Mouse (Mus musculus): ENCODE results near the gene 9930111J21Rik2.

The 9930111J21Rik2 gene

DNA sequence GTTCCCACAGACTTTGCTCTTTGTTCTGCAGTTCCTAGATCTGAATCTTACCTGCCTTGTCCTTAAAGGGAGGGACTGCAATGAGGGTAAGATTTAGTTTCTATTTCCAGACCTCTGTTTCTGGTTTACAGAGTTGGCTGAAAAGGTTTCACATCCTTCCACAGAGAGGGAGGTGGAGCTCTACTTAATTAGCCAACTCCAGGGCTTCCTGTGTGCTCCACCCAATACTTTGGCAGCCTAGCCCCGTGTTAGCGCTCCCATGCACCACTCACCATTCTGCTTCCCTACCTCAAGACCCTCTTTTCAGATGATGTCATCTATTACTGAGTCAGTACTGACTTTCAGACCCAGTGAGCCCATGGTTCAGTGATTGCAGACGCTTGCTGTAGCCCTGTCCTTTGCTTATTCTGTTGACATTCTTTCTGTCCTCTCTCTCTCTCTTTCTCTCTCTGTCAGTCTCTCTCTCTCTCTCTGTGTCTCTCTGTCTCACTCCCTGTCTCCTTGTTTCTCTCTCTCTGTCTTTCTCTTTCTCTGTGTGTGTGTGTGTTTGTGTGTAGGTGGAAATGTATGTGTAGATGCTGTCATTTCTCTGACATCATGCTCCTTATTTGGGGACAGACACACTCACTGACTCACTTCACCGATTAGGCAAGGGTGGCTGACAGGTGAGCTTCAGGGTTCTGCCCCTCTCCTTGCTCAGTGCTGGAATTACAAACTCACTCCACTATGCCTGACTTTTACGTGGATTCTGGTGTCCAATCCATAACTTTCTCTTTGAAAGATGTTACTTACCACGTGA, at the start of gene 9930111J21Rik2:
9930111J21Rik2 (minus strand) TSS at position 150 of the 799 bp plus-strand sequence.
- DNase-seq (ENCODE audit: low read depth) = peak; percentile 51

DNA sequence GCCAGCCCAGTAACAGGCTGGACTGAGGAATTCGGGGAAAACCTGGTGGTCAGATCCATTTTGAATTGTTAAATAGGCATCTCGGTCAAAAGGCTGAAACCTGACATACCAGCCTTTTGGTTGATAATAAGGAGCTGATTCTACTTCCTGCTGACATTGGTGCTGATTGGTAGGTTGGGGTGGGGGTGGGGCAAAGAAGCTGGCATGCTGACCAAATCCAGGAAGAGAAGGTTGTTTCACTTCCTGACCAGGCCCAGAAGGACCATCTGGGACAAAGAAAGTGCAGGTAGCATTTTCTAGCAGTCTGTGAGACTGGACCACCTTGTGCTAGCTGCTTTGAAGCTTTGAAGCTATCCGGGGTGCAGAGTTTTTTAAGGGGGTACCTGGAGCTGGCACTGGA, 49.4 kb upstream of the 9930111J21Rik2 start:
- peak; percentile 60 for DNase-seq (ENCODE audit: low read depth)

DNA sequence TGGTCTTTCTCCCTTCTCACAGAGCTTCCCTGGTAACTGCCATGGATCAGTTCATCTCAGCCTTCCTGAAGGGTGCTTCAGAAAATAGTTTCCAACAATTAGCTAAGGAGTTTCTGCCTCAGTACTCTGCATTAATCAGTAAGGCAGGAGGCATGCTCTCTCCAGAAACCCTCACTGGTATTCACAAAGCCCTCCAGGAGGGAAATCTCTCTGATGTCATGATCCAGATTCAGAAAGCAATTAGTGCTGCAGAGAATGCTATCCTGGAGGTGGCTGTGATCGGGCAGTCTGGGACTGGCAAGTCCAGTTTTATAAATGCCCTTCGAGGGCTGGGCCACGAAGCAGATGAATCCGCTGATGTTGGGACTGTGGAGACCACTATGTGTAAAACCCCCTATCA, 44.3 kb upstream of the 9930111J21Rik2 start:
- DNase-seq (ENCODE audit: low read depth) = no peak

DNA sequence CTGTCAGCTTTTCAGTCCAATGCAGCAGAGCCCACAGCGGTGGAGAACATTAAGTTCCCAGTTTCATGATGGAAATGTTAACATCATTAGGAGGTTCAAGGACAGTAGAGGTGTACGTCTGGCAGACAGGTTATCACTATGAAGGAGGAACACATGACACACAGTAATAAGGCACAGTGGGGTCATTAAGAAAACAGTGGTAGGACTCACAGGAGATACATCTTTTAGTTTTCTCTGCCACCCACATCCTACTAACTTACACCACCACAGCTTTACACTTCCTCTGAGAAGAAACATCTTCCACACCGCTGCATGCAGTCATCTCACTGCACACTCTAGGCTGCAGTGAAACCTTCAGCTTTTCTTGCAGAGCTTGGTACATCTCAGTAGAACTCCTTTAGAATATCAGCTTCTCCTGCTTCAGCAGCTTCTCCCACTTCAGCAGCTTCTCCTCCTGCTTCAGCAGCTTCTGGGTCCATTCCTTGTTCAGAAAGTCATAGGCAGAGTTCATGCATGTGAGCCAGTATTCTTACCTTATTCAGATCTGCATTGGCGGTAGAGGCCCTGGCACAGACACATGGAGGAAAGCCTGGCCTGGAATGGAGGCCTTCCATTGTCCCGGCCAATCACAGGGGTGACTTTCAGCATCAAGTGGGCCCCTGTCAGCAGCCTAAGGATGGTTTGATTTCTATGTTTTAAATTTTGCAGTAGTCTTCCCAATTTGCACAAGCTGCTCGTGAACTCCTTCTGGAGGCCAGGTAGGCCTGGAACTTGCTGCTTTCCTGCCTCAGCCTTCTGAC, 43.0 kb upstream of the 9930111J21Rik2 start:
- DNase-seq (ENCODE audit: low read depth) = peak; percentile 85

DNA sequence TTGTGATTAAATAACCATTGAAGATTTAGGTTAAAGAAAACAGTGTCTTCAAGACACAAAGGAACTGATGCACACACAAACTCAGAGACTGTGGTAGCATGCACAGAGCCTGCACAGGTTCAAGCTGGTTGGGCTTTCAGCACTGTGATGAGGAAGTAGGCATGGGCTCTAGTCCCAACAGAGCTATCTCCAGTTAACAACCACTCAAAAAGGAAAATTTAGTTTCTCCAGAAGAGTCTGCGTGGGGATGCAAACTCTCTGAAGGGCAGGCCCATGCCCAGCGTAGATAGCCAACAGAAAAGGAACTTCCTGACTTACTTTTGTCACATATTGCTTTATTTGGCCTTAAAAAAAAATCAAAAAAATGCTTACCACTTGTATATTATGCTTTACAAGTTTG, 41.7 kb upstream of the 9930111J21Rik2 start:
- peak; percentile 56 for DNase-seq (ENCODE audit: low read depth)

DNA sequence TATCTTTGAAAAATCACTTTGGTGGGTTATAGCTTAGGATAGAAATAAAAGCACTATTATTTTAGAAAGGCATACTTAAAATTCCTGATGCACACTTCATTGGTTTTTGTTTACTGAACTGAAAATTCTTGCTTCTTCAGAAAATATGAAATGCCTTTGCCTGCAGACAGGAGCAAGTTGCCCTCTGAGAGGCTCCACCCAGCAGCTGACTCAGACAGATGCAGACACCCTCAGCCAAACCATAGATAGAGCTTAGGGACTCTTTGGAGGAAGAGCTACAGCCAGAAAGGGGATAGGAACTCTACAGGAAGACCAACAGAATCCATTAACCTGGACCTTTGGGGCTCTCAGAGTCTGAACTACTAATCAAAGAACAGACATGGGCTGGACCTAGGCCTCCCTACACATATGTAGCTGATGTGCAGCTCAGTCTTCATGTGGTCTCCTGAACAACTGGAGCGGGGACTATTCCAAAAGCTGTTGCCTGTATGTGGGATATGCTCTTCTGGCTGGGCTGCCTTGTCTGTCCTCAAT, 41.1 kb upstream of the 9930111J21Rik2 start:
- DNase-seq (ENCODE audit: low read depth) = no peak

DNA sequence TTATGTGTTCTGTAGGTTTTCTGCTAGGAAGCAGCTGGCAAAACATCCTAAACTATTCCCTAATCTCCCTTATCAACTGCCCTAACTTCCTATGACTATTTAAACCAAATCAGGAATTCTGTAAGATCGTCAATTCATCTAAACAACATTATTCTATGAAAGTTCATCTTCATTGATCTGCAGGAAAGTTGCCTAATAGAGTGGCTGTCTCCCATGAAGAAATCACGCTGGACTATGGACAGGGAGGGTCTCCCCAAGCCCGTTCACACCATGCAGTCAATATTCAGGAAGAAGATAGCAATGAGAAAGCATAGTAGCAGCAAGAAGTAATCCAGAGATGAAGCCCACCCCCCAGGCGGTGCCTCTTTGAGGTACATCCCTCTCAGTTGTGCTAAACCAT, 40.1 kb upstream of the 9930111J21Rik2 start:
- no peak for DNase-seq (ENCODE audit: low read depth)

DNA sequence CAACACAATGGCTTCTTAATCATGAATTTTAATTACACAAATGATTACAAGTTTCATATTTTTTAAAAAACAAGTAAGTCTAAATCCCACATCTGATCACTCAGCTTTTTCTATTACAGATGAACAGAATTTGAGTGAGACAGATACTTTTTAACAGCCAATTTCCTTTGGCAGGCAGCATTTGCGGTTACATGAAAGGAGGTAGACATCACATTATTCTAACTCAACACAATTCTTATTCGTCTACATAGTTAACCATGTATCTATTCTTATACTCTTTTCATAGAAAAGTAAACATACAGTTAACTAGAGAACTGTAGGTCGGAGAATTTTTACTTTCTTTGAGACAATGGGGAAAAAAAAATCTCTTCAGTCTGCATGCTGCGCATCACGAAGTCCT, 39.5 kb upstream of the 9930111J21Rik2 start:
- DNase-seq (ENCODE audit: low read depth) = peak; percentile 70

DNA sequence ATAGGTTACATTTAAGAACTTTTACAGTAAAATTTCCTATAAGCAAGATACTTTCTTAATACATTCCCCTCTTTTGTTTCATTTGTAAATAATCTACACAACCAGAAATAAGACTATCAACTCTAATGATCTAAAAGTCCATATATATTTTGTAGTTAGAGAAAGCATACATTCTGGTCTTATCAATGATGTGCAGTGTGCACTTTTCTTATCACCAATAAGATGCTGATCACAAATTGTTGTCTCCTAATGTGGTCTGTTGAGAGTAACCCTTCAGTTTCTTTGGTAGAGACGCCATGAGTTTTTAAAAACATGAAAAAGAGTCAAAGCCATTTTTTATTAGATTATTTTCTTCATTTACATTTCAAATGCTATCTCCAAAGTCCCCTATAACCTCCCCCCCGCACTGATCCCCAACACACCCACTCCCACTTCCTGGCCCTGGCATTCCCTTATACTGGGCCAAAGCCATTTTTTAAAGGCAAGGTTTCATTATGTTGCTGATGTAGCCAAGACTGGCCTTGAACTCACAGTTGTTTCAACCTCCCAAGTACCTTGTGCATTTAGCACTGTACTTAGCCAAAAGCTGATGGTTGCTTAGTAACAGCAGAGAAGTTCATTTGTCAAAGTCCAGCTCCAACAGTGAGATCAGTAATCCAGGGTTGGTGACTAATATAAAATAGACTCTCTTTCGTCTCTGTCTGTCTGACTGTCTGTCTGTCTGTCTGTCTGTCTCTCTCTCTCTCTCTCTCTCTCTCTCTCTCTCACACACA, 38.9 kb upstream of the 9930111J21Rik2 start:
- peak; percentile 59 for DNase-seq (ENCODE audit: low read depth)

DNA sequence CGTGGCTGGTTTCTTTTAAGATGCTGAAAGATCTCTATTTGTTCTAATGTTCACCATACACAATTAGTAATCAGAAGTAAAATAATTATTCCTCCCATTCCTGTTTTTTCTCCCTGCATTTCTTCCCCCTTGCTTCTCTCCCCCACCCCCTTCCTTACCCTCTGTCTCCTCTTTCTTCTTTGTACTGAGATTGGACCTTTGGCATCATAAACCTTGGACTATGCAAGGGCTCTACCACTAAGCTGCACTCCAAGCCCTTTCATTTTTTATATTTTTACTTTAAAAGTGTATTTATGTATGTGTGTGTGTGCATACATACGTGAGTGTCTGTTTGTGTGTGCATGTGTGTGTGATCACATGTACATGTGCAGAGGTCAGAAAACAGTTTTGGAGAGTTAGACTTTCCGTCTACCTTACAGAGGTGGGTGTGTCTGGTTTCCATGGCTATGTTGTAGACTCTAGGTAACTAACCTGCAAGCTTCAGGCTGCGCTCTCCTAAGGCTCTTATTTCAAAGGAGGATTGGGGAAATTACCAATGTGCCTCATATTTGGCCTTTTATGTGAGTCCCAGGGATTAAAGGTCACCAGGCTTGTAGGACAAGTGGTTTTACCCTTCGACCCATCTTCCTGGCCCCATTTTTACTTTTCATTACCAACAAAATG, 38.1 kb upstream of the 9930111J21Rik2 start:
- peak; percentile 58 for DNase-seq (ENCODE audit: low read depth)

DNA sequence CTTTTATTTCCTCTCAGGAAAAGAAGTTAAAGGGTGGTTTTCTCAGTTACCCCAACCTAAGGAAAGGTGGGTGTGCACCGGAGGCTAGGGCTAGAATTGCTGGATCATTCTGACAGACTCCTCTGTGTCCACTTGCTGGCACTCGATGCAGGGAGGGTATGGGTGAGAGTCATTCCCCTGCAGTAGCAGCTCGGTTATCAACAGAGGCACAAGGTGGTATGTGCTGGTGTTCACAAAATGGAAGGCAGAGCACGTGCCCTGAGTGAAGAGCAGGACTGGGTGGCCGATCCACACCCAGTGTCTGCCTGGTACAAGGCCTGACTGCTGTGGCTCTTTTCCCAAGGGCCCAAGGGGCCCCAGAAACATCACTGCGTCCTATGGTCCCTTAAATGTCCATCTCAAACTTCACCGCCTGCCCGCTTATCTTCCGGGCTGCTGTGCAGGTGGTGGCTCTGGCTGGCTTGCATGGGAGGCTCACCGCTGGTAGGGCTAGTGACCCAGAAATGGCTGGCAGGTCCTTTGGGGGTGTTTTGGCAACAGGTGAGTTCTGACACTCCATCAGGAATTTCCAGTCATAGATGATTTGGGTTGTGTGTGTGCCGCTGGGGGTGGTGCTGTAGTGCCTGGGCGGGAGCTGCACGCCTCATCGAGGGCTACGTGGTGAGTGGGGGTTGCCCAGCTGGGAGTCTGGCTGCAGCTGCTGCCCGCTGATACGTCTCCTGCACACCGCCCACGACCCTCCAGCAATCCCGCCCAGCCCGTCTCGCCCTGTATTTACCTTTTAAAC, 37.0 kb upstream of the 9930111J21Rik2 start:
- DNase-seq (ENCODE audit: low read depth) = peak; percentile 63

DNA sequence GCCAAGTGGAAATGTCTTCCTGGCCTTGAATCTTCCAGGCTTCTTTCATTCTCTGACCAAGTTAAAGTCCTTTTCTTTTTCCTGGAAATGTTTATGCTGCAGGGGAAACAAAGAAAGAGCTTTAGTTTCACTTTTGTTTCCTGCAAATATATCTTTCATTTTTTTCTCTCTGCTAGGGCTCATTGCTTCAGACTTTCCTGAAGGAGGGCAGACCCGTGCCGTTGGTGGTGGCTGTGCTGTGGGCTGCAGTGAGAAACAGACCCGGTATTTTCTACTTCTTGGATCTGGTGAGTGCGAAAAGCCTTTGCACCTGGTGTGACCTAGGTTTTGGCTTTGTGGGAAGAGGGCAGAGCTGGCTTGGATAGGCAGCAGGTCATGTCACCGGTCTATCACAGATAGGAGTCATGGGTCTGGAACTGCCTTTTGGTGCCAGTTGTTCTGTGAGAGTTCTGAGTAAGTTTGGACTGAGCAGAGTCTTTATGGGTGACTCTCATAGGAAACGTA, 35.9 kb upstream of the 9930111J21Rik2 start:
- peak; percentile 67 for DNase-seq (ENCODE audit: low read depth)

DNA sequence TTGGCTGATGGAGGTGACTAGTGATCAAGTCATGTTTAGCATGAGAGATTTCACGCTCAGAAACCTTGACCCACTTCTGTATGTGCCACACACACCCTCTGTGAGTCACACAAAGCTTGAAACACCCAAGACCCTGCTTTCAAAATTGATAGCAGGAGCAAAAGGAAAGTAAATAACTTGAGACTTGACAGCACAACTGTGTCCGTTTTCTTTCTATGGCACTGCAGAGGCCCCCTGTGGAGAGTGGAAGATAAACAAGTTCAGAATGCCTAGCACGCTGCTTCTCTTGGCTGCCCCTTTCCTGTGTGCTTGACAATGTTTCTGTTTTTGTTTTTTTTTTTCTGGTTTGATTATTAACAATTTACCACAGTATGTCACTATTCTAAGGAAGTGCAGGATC, 33.8 kb upstream of the 9930111J21Rik2 start:
- peak; percentile 79 for DNase-seq (ENCODE audit: low read depth)

DNA sequence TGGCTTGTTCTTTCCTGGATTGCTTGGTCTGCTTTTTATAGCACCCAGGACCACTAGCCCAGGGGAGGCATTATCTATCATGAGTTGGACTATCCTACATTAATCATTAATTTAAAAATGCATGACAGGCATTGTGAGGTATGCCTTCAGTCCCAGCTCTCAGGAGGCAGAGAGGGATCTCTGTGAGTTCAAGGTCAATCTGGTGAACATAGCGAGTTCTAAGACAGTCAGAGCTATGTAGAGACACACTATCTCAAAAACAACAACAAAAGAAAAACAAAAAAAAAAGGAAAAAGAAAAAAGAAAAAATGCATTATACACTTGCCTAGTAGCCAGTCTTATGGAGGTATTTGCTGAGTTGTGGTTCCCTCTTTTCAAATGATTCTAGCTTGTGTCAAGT, 33.3 kb upstream of the 9930111J21Rik2 start:
- DNase-seq (ENCODE audit: low read depth) = no peak

DNA sequence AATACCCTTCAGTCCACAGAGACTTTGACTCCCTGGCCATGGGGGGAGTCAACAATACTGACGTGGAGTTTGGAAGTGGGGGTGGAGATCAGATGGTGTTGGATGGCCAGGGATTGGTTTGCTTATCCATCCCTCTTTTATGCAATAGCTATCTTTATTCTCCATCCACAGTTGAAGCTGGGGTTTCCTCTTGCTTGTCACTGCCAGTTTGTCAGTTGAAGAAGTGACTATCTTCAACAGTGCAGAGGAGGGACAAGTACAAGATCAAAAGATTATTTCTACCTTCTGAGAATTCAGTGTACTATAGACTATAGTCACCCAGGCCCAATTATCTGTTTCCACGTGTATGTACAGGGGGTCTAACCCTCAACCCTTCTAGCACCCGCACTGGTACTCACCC, 32.8 kb upstream of the 9930111J21Rik2 start:
- DNase-seq (ENCODE audit: low read depth) = peak; percentile 39

DNA sequence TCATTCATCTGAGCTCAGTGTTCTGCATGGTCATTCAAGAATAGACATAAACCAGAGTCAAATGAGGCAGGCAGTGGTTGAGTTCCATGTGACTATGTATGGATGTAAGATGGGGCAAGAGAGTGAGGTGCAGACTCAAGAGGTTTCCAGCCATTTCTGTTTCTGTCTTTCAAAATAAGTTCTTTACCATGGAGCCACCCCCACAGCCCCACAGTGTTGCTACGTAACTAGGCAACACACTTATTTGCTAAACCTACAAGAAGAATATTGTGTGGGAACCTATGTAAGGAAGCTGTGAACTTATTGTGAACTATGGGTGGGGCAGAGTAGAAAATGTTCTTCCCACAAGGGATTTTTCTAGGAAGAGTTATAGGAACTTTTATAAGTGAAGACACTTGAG, 32.1 kb upstream of the 9930111J21Rik2 start:
- DNase-seq (ENCODE audit: low read depth) = peak; percentile 68

DNA sequence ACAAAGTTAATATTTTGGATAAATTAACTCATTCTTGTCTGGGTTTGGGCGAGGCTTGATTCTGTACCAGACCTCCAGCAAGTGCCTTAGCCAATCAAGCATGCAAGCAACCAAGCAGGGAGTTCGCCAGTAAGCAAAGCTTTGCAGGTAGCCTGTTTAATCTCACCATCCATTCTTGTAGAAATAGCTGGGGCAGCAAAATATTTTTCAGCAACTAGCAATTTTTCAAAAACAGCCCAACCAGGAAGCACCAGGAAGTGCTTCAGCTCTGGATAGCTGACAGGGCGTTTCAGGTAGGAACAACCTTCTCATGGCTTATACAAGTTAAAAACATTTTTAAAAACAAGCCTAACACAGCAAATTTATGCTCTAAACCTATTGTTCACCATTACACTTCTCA, 30.8 kb upstream of the 9930111J21Rik2 start:
- DNase-seq (ENCODE audit: low read depth) = no peak

DNA sequence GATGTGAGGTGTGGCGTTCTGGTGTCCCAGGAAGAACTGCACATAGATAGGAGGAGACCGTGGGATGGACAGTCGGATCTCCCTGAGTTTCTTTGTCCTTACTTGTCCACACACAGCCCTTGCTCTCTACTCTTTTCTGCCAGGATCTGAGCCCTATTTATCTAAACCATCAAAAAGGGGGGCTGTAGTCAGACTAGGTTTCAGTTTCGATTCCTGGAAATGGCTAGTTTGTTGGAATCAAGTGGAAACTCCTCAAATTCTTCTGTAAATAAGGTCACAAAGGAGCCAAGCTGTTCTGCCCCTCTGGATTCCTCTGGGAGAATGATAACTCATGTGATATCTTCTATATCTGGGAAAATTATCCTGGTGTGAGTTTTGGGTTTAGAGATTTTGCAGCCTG, 30.3 kb upstream of the 9930111J21Rik2 start:
- peak; percentile 63 for DNase-seq (ENCODE audit: low read depth)

DNA sequence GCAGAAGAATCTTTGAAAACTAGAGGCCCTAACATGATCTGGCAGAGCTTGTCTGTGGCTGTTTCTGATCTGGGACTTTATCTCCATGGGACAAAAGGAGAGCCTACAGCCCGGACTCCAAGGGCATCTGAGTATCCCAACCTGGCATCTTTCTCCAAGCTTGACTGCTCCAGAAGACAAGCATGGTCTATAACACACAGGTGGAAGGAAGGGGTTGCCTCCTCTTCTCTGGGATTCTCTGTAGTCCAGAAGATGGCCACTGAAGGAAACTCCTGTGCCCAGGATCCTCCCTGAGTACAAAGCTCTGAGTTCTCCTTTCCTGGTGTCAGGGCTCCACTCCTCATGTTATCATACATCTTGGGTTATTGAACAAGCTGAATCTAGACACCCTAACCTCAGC, 29.6 kb upstream of the 9930111J21Rik2 start:
- no peak for DNase-seq (ENCODE audit: low read depth)

DNA sequence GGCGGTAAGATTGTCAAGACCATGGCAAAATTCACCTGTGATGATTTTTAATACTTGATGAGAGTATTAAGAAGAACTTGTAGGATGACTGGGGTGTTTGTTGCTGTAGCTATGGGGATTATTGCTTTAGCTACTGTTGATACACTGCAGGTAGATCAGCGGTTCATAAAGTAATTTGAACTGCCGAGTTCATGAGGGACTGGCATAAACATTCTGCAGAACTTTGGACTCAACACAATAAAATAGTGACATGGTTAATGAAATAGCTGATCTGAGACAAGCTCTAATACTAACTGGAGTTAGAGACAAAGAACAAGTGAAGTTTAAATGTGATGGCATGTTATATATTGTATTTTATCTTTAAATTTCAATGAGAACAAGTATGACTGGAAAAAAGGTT, 27.7 kb upstream of the 9930111J21Rik2 start:
- DNase-seq (ENCODE audit: low read depth) = no peak

DNA sequence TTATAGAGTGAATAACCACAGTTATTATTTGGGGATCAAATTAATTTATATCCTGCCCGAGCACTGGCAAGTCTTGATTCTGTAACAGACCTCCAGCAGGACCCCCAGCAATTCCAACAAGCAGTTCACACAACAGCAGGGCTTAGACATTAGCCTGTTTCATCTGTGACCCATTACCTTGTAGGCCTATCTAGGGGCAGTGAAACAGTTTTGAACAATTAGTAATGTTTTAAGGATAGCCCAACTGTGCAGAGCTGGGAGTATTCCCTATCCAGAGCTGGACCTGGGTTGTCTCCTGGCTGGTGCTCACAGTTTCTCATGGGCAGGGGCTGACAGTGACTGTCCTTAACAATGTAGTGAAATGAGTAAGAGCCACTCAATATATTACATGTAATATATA, 26.0 kb upstream of the 9930111J21Rik2 start:
- no peak for DNase-seq (ENCODE audit: low read depth)

All from naive thymus-derived CD4-positive, alpha-beta T cell, adult 2 months (primary cell).